ENCODE assay signal across 27 mouse cellular contexts in the genomic region with DNA sequence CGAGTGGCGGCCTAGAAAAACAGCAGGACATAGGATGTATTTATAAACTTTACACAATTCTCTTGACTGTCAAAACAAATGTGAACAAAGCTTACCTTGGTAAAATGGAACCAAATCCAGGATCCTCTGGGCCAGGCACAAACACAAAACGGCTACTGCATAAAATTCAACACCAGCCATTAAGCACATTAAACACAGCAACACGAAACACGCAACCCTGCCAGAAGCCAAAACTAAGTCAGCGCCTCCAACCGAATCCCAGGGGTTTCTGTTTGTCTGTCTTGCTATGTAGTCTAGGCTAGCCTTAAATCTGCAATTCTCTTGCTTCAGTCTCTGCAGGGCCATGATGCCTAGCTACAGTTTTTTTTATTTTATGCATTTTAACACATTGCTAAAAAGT.
"Had no signal": no experiment of that assay in that cellular context is flagged by ENCODE, and none has a peak within 500 bp of the region (broad histone marks: within the 10 kb centered on the region; RNA-seq: fewer than 3 reads in every experiment).

No protein-coding gene starts in this region.

- H3K4me3 ChIP-seq: gastrocnemius, adult 2 months; heart, embryonic 13.5 days; heart, embryonic 15.5 days; hindbrain, embryonic 10.5 days; hindbrain, embryonic 12.5 days; intestine, embryonic 15.5 days; layer of hippocampus, adult 2 months; left cerebral cortex, adult 2 months; limb, embryonic 10.5 days; limb, embryonic 12.5 days; liver, embryonic 13.5 days had no signal

- DNase-seq: gastrocnemius, adult 2 months; gastrocnemius, postnatal 10 days; gastrocnemius, postnatal 25 days; heart, postnatal 14 days; heart, postnatal 4 days; kidney, adult 18-20 months; kidney, adult 8-10 months; kidney, postnatal 10 days; kidney, postnatal 25 days; kidney, postnatal 4 days; liver; liver, embryonic 13.5 days had no signal

- H3K27me3 ChIP-seq: heart, embryonic 13.5 days; heart, embryonic 15.5 days; hindbrain, embryonic 12.5 days; intestine, embryonic 15.5 days; limb, embryonic 12.5 days; liver, embryonic 13.5 days had no signal

- H3K9me3 ChIP-seq: heart, embryonic 13.5 days; heart, embryonic 15.5 days; hindbrain, embryonic 10.5 days; hindbrain, embryonic 12.5 days; intestine, embryonic 15.5 days; limb, embryonic 10.5 days; limb, embryonic 12.5 days; liver, embryonic 13.5 days had no signal

- H3K4me2 ChIP-seq: heart, embryonic 11.5 days; heart, embryonic 13.5 days; heart, embryonic 15.5 days; hindbrain, embryonic 12.5 days; hindbrain, embryonic 14.5 days; intestine, embryonic 15.5 days; limb, embryonic 12.5 days; liver, embryonic 11.5 days; liver, embryonic 13.5 days had no signal

- ATAC-seq: hindbrain, embryonic 16.5 days; inflammation-experienced regulatory T-cells, adult 6 months; intestine, embryonic 15.5 days; intestine, postnatal 0 days had no signal

- H3K9ac ChIP-seq: heart, embryonic 13.5 days; heart, embryonic 15.5 days; hindbrain, embryonic 12.5 days; hindbrain, embryonic 14.5 days; intestine, embryonic 15.5 days; limb, embryonic 12.5 days; liver, embryonic 13.5 days had no signal

- H3K4me1 ChIP-seq: heart, embryonic 13.5 days; hindbrain, embryonic 10.5 days; hindbrain, embryonic 12.5 days; intestine, embryonic 15.5 days; limb, embryonic 10.5 days; limb, embryonic 12.5 days; liver, embryonic 13.5 days had no signal

- H3K27ac ChIP-seq: gastrocnemius, adult 2 months; heart, embryonic 13.5 days; heart, embryonic 15.5 days; hindbrain, embryonic 10.5 days; hindbrain, embryonic 12.5 days; hindbrain, embryonic 14.5 days; intestine, embryonic 15.5 days; layer of hippocampus, adult 2 months; left cerebral cortex, adult 2 months; limb, embryonic 10.5 days; limb, embryonic 12.5 days; liver, embryonic 13.5 days had no signal
